Mouse (Mus musculus) heart, postnatal 10 days (tissue): ENCODE data around the gene Pla1a. TPM values are rescaled to one million over a fixed set of nuclear protein-coding genes. Genes with fewer than 3 reads are reported as not detected.
"Not testable (repeated sequence)": the region's sequence is repeated elsewhere in the genome, so short reads cannot be mapped to it uniquely, and the experiment has no call there.

ENCODE experiments used
- DNase-seq, 2 experiments: peaks; one replicate each; pipeline ENCODE4 v3.0.0; 2021
- intact Hi-C: fragments of 180-260 bp; cut with DNase I; formaldehyde crosslinking; loops from one replicate; pipeline ENCODE4 v1.15.1; 2025
- total RNA-seq, 2 experiments: library from RNA; stranded (reverse); gene quantifications; 2 replicates each; pipeline ENCODE4 v1.2.3; 2021

Pla1a gene
- 10 to 100 TPM in 1 of 2 experiments, 1 to 10 TPM in 1; 9.8 to 12.1 TPM for total RNA-seq

DNA sequence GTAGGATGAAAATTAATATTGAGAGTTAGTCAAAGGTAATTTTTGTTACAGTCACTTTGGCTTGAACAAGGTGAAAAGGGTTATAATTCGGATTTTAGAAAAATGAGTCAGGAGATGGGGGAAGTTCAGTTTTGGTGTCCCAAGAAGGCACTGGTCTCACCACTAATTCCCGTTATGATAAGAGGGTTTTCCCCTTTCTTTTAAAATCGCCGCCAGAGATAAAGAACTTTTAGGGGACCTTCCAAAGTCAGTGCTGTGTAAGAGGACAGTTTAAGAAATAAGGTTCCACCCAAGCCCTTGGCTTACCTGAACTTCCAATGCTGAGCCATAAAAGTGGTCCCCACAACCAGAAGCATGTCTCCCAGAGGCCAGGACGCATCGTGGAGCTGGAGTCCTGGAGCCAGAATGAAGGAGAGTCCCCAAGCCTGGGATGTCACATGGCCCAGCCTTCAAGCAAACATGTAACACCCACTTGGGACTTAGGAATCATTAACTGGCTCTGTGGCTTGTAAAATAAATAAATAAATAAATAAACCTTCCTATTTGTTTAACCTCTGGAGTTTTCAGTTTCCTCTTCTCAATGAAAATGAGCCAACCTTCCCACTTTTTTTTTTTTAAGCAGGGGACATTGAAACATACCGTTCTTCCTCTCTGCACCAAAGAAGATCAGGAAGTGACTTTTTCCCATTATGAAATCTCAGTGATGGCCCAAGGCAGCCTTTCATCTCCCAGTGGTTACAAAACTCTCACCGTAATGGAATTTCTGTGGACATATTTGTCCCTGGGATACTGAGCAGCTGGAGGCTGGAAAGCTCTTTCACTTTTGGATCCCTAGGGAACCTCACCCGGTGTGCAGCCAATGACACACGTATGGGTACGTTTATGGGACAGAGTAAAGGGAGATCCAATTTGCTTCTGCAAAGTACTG lies at the start of gene Pla1a:
Gene Pla1a (minus strand): TSS at position 648 of the 928 bp plus-strand sequence.
- DNase-seq: peak in 1 of 2 experiments; percentile 25

DNA sequence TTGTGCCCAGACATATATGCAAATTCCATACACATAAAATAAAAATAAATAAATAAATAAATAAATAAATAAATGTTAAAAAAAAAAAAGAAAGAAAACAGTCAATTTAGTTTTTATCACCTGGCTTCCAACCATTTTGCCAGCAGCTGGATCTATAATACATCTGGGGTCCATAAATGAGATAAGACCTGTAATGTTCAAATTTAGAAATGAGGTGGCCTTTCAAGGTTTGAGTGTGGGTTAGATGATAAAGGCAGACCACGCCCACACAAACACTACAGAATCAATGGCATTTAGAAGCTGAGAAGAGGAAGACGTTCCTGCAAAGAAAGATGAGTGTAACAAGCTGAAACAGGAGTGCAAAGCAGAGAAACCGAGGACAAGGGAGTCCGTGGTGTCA lies 48.4 kb upstream of the Pla1a start:
- DNase-seq: no peak
- intact Hi-C loops: loop anchor here (10.0 kb wide), 1 partner anchor 487 kb away; no protein-coding TSS in a partner anchor

More for the DNA sequence above, at the start of gene Pla1a:
- intact Hi-C loops: no loop called here

DNA sequence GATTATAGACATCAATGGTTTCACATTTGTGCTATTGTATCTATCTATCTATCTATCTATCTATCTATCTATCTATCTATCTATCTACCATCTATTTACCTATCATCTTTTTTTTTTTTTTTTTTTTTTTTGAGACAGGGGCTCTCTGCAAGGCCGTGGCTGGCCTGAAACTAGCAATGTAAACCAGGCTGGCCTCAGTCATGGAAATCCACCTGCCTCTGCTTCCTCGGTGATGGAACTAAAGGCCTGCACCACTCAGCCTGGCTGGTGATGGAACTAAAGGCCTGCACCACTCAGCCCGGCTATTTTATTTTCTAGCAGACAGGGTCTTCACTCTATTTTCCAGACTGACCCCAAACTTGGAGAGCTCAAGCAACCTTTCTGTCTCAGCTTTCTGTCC lies 45.4 kb upstream of the Pla1a start:
- DNase-seq: no peak
- intact Hi-C loops: no loop called here

DNA sequence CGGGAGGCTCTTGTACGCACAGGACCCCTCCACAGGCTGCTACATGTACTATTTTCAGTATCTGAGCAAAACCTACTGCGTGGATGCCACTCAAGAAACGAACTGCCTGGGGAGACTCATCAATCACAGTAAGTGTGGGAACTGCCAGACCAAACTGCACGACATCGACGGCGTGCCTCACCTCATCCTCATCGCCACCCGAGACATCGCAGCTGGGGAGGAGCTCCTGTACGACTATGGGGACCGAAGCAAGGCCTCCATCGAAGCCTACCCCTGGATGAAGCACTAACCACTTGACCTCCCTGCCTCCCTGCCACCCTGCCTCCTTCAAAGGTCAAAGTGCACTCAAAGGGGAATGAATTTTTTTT lies 44.3 kb upstream of the Pla1a start:
- intact Hi-C loops, DNase-seq: not testable (repeated sequence)

DNA sequence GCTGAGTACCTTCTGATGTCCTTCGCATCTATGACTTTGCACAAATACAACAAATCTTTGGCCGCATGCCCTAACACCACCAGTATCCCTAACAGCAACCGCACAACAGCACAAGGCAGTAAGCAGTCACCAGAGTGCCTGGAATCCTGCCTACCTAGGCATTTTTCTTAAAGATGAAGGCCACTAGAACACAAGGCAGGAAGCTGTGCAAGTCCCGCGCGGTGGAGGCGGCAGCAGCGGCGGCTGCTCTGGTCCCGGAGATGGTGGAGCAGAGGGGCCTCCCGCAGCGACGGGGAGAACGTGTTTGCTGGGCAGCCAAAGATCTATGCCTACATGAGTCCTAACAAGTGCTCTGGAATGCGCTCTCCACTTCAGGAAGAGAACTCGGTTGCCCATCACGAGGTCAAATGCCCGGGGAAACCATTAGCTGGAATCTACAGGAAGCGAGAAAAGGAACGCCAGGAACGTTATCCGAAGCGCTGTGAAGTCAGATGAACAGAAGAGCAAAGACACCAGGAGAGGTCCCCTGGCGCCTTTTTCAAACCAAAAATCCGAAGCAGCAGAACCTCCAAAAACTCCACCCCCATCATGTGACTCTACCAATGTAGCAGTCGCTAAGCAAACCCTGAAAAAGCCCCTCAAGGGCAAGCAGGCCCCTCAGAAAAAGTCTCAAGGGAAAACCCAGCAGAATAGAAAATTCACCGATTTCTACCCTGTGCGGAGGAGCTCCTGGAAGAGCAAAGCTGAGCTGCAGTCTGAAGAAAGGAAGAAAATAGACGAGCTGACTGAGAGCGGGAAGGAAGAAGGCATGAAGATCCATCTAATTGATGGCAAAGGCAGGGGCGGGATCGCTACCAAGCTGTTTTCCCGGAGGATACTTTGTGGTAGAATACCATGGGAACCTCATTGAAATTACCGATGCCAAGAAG lies 43.6 kb upstream of the Pla1a start:
- intact Hi-C loops: no loop called here
- DNase-seq: peak; percentile 59 to 70

DNA sequence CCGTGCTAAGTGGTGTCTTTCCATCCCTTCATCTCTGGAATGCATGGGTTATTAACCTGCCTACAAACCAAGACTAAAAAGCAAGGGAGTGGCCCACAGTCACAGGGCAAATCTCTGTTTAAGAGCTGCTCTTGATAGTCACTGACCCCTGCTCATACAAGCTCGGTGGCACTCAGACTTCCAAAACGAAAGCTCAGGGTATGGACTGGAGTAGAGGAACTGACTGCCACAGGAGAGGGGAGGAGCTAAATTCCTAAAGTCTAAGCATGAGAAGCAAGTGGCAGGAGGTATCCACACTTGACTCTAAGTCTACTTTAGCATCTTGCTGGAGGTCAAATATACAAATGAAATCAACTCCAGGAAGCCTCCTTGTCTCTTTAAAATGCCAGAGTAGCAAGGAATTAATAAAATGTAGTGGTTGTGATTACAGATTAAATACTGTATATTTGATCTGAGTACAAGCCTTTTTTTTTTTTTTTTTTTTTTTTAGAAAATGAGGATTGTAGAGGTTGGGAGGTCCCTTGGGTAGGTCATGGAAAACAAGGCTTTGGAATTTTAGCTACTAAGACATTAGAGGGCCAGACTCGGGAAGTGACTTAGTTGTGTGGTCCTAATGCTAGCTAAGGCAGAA lies 42.9 kb upstream of the Pla1a start:
- intact Hi-C loops: no loop called here
- no peak for DNase-seq

DNA sequence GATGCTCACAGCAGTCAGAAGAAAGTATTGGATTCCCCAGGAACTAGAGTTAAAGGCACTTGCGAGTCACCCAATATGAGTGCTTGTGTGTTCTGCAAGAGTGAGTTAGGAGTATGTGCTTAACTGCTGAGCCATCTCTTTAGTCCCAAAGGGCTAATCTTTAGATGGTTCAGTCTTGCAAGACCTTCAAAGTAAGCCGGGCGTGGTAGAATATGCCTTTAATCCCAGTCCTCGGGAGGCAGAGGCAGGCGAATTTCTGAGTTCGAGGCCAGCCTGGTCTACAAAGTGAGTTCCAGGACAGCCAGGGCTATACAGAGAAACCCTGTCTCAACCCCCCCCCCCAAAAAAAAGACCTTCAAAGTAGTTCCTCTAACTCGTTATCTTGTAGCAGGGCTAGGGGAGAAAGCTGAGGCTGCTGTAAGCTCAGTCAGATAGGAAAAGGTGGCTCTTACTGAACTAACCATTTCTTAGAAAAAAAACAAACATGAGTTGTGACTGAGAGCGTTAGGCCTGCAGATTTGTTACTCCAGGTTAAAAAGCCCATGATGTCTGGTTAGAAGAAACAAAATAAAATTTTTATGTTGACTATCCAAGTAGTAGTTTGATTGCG lies 41.8 kb upstream of the Pla1a start:
- intact Hi-C loops: no loop called here
- DNase-seq: no peak

DNA sequence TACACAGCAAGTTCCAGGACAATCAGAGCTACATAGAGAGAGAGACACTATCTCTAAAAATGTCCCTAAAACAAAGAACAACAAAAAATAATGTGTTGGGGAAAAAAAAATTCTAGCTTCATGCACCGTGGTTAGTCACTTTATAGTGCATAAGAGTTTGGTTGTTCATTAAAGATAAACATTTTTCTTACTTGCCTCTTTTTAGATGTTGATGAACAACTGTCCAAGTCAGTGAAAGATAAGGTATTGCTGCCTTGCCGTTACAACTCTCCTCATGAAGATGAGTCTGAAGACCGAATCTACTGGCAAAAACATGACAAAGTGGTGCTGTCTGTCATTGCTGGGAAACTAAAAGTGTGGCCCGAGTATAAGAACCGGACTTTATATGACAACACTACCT lies 40.7 kb upstream of the Pla1a start:
- intact Hi-C loops: no loop called here
- no peak for DNase-seq

DNA sequence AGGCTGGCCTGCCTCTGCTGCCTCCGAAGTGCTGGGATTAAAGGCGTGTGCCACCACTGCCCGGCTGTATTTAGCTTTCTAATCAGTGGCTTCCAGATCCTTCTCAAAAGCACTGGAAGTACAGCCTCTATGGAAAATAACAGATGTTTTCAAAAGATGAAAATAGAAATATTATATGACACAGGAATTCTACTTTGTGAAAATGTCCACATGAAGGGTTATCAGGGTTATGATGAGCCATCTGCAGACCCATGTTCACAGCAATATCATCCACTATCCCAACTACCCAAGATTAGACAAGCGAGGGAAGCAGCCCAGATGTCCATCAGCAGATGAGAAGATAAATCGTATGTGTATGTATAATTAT lies 39.5 kb upstream of the Pla1a start:
- intact Hi-C loops: no loop called here
- no peak for DNase-seq

DNA sequence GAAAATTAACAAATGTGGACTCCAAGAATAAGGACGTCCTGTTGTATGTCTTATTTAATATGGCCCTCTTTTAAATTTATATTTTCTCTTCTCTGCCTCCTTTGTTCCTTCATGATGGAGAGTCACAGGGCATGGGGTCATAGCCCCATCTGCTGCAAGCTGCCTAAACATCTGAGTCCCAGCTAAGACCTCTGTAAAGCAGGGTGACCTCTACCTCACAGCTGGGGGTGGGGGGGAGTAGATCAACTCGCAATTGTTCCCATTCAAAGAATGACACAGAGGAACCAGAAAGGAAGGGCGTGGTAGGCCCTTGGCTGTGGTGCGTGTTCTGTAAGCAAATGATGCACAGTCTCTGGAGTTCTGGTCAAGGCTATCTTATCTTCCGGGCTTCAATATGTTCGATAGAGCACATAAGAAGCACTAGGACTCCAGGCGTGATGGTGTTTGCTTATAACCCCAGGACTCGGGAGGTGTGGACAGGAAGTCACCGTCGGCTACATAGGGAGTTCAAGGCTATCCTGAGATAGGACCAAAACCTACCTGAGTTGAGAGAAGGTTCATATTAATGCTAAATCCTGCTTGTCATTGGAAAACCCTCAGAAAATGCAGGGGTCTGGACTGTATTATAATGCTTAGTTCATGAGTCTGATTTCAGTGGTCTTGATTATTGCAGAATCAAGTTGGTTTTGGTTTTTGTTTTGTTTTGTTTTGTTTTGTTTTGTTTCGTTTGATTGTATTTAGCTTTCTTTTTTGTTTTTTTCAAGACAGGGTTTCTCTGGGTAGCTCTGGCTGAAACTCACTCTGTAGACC lies 39.0 kb upstream of the Pla1a start:
- no peak for DNase-seq
- intact Hi-C loops: no loop called here

DNA sequence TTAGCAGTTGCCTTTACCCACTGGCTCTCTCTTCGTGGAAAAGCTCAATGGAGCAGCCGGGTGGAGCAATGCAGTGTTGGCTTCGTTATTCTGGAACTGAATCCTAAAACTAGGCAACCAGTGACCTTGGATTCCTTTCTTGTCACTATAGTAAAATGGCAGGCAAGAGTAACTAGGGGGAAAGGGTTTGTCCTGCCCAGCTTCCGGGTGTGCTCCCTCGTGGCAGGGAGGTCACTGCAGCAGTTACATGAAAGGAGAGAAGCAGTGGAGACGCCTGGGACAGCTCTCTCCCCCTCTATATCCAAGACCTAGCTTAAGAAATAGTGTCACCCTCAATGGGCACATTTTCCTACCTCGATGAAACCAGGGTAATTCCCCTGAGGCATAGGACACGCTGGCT lies 36.5 kb upstream of the Pla1a start:
- DNase-seq: no peak
- intact Hi-C loops: no loop called here

DNA sequence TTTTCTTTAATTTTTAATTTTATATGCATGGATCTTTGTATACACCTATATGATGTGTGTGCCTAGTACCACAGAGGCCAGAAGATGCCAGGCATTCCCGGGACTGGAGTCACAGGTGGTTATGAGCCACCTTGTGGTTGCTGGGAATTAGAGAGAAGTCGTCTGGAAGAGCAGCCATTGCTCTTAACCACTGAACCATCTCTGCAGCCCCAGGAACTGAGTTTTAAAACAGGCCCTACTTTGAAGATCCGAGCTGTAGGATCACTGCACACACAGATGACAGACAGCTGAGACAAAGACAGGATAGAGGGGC lies 35.7 kb upstream of the Pla1a start:
- intact Hi-C loops: no loop called here
- DNase-seq: no peak

DNA sequence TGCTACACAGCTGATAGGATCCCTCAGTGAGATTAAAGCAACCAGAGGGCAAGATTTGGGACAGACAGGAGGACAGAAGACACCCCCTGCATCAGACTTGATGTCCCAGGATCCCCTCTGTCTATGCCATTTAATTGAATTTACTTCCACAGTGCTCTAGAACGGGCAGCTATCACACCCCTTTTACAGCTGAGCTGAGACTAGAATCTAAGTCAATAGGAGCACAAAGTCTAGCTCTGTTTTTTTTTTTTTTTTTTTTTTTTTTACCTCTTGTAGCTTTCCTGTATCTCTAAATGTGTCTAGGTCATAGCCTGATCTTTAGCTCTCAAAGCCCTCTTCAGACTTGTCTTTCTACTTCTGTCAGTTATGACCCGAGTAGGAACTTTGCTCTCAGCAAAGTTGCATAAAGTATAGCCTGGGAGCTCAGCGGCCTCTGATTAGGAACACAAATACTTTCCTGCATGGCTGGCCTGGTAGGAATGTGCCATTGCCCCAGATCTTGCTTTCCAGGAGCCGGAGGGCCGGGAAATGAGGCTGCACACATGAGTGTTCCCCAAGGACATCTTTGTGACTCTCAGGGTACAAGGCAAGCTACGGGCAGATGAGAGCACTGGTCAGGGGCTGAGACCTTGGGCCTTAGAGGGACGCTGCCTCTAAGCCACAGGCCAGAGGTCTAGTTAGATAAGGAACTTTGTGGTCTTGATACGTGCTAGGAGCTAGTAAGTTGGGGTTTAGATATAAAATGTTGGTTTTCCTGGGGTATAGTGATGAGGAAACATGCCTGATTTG lies 35.2 kb upstream of the Pla1a start:
- intact Hi-C loops: no loop called here
- DNase-seq: no peak

DNA sequence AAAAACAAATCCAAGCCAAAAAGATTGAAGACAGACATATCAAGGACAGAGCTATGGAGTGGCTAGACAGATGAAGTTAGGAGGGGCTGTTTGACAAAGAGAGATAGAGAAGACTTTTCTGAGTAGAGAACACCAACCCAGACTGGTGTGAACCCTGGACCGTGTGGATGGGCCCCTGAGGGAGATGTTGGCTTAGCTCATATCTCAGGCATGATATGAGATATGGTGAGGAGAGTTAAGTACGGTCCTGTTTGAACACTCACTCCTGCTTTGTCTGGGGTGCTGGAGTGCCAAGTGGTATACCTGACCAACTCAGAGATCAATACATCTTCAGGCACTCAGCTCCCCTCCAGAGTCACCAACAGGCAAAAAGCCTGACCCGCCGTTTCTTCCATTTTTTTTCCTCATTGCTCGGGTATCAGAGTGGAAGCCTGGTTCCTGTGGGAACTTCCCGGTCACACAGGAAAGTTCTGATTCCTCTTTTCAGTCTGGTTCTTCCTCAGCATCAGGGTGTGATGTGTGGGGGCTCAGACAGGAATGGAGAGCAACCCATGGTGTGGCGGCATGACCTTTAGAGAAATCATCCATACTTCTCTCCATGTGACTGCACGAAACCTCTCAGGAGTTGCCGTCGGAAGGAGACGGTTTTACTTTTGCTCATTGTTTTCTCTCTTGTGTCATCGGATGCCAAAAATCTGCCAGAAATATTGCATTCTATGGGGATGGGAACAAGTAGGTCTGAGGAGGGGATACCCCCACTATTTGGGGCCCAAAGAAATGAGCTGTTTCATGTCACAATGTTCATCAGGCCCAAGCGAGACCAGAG lies 34.4 kb upstream of the Pla1a start:
- intact Hi-C loops: no loop called here
- no peak for DNase-seq

DNA sequence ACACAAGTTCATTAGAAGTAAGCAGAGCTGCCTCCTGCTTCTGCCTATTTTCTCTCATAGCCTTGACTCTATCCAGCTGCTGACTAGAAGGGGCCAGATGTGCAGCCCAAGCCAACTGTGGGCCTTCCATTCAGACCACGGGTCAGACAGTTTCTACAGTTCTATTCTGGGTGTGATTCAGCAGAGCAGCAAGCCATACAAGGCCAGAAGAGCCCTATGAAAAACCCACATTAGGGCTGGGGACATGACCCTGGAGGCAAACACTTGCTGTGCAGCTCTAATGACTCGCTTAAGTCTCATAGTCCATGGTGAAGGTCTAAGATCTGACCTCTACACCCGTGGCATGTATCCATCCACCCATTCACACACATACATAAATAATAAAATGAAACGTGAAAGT lies 33.1 kb upstream of the Pla1a start:
- no peak for DNase-seq
- intact Hi-C loops: no loop called here

DNA sequence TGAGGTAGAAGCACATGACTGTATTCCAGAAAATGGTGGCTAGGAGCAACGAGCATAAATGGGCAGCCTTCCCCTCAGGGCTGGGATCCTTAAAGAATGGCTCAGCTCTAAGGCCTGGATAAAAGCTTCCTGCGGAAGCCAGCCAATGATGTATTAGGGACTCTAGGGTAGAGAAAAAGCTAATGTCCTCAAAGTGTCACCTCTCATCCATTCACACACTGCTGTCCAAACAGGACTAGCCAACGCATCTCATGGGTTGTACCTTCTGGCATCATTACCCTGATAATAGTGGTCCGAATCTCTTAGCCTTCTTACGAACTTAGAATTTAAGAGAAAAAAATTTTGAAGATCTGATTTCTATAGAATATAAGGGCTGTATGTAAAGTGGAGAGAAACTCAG lies 30.4 kb upstream of the Pla1a start:
- intact Hi-C loops: no loop called here
- no peak for DNase-seq

DNA sequence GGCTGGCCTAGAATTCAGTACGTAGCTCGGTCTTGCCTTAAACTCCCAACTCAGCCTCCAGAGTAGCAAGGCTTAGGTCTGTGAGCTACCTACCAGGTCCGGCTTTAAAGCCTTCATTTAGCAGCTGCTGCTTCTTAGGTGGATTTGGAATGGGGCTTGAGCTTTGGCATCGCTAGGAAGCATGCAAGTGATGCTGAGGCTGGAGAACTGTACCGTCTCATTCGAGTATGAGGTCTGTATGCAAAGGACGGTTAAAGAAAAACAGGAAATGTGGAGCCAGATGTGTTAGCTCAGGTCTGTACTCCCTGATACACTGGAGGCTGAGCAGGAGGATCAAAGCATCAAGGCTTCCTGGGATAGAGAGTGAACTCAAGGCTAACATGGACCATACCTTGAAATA lies 29.2 kb upstream of the Pla1a start:
- no peak for DNase-seq
- intact Hi-C loops: no loop called here

DNA sequence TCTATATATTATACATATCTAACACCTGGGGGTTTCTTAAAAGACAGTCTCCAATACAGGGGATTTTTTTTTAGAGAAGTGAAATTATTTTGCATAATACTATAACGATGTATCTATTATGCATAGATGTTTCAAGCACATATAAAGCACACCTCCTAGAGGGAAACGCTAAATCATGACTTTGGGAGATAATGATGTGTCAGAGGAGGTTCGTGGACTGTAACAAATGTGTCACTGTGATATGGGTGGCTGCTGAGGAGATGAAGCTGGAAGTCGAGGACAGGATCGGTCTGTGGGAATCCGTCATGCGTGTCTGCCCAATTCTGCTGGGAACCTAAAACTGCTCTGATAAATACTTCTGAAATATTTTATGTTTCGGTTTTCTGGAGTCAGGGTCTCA lies 28.8 kb upstream of the Pla1a start:
- intact Hi-C loops: no loop called here
- DNase-seq: no peak
